Mouse (Mus musculus) 3134 (cell line): ENCODE measurements around the gene Tmem223.

Experiments
- DNase-seq: peaks from one replicate; pipeline ENCODE4 v3.0.0-alpha.2; 2011; ENCODE audit warnings: low spot score; ENCODE audit not compliant: insufficient read length; ENCODE audit errors: extremely low read depth

Tmem223 gene

GRCm38 (mm10) chr19:8770567-8771270, at the start of gene Tmem223:
Gene Tmem223 (plus strand): TSS chr19:8770996.
- peak; percentile 46 for DNase-seq

DNA sequence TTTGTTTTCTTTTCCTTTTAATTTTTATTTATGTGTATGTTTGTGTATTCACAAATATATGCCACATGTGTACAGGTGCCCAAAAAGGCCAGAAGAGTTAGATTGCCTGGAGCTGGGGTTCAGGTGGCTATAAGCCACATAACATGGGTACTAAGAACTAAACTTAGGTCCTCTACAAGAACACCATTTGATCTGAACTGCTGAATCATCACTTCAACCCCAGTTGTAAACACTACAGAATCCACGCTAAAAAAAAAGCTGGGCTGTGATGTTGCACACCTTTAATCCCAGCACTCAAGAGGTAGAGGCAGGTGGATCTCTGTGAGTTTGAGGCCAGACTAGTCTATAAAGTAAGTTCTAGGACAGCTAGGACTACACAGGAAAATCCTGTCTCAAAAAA, 49.4 kb upstream of the Tmem223 start:
- DNase-seq: no peak

- no peak for DNase-seq
Observed at GRCm38 (mm10) chr19:8722021-8722420, 48.8 kb upstream of the Tmem223 start.

DNA sequence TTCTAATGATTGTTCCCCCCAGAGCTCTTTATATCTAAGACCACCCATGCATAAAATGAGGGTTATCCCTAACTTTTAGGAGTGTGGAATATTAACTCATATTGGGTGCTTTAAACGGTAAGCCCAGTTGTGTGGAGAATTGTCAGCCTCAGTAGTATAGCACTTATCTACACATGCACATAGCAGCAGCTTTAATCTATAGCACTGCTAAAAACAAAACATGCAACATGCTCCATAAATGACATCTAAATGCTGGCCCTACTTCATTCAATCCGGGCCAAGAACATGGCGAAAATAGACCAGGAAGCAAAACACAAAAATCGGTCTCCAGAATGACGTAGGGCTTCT, 48.3 kb upstream of the Tmem223 start:
- no peak for DNase-seq

DNA sequence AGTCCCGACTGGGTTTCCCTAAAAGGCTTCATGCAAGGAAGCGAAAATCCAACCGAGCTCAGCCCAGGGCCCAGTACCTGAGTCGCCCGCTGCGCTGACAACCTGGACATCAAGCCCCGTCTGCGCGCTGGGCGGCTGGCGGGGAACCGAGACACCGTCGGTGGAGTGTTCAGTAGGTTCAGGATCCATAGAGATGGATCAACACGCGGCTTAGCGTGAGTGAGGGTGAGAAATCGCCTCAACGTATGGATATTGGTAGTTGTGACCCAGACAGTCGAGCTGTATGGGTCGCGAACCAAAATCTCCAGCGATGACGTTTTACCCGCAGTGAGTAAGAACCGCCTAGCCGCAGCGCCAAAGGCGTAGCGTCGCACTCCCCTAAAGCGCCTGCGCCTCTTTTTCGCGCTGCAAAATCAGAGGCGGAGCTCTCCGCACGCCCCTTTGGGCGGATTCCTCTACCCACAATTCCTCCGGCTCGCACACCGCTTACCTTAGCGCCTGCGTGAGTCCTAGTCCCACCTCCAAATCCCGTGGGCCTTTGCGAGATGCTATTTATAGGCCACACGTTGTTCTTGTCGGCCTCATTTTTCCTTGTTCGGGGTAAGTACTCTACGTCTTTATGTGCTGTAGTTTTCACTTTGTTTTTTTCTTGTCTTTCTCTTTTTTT, 47.8 kb upstream of the Tmem223 start, which contains the start of gene Slc3a2:
Slc3a2 (minus strand) TSS at position 463 of the 667 bp plus-strand sequence.
- peak; percentile 94 for DNase-seq

GRCm38 (mm10) chr19:8723574-8724346, 47.0 kb upstream of the Tmem223 start:
- no peak for DNase-seq

GRCm38 (mm10) chr19:8724392-8724791, 46.4 kb upstream of the Tmem223 start:
- no peak for DNase-seq

DNA sequence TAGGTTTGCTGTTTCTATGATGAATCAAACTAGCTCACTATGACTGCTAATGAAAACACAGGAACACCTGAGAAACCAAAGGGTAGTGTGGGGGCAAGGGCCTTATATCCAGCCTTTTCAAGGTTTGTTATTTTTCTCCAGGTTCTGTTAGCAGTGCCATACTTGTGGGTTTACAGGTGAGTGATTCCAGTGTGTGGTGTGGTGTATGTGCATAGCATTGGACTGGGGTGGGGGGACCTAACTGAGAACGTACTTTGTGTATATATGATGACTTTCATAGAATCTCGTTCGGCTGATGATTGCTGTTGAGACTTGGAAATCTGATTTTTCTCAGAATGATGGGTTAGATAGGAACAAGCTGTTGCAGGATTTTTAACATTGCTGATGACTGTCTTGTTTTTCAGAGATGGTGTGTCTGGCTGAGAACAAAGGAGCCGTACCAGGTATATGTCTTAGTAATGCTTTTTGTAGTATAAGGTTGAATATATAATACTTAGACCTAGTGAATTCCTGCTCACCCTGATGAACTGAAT, 45.6 kb upstream of the Tmem223 start:
- DNase-seq: no peak

GRCm38 (mm10) chr19:8726609-8727390, 44.0 kb upstream of the Tmem223 start:
- no peak for DNase-seq

DNA sequence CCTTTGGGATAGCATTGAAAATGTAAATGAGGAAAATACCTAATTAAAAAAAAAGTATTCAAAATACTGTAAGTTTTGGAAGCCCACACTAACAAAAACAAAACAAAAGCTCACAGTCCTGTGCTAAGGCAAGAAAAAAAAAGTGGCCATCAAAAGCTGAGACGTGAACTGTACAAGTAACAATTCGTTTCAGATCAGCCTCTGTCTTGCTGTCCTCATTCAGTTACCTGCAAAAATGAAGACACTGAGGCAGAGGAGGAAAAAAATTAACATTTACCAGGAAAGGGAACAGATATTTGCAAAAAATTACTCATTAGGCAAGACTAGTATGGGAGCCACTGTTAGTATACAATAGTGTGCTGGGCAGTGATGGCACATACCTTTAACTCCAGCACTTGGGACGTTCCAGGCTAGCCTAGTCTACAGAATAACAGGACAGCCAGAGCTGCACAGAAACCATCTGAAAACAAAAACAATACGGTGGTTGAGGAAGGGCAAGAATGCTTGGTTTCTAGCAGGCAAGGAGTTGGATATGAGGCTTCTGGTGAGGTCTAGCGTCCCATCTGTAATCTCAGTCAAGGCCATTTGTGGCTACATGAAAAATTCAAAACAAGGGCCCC, 43.2 kb upstream of the Tmem223 start:
- DNase-seq: no peak

DNA sequence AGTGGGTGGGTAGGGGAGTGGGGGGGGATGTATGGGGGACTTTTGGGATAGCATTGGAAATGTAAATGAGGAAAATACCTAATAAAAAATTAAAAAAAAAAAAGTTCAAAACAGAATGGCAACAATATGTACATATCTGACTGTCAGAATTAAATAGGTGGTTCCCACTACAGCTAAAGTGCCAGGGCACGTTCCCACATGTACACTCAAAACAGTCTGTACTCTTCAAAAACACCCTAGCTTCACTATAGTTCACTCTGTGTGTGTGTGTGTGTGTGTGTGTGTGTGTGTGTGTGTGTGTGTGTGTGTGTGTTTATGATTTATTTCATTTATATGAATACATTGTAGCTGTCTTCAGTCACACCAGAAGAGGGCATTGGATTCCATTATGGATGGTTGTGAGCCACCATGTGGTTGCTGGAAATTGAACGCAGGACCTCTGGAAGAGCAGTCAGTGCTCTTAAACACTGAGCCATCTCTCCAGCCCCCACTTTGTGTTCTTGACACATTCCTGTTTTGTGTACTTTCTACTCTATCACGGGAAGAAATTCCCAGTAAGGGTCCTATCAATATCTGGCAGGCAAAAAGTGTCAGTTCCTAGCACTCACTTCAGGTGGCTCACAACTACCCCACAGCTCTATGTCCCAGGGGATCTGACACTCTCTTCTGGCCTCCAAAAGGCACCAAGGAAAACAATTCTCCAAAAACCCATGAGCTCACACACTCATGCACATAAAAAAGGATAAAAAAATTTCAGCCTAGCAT, 42.3 kb upstream of the Tmem223 start:
- DNase-seq: peak; percentile 56

- no peak for DNase-seq
Observed at GRCm38 (mm10) chr19:8734334-8734733, 36.5 kb upstream of the Tmem223 start.

GRCm38 (mm10) chr19:8735389-8736159, 35.2 kb upstream of the Tmem223 start, which contains the start of gene Wdr74:
Gene Wdr74 (plus strand): TSS chr19:8735827.
- DNase-seq: peak; percentile 82

- DNase-seq: no peak
Observed at GRCm38 (mm10) chr19:8736160-8736467, 34.7 kb upstream of the Tmem223 start.

- DNase-seq: no peak
Observed at GRCm38 (mm10) chr19:8738911-8739310, 31.9 kb upstream of the Tmem223 start.

- no peak for DNase-seq
Observed at GRCm38 (mm10) chr19:8739646-8740045, 31.1 kb upstream of the Tmem223 start.

- no peak for DNase-seq
Observed at GRCm38 (mm10) chr19:8740603-8741002, 30.2 kb upstream of the Tmem223 start, which contains the start of gene 1700092M07Rik. Gene 1700092M07Rik (plus strand): TSS chr19:8740718.

DNA sequence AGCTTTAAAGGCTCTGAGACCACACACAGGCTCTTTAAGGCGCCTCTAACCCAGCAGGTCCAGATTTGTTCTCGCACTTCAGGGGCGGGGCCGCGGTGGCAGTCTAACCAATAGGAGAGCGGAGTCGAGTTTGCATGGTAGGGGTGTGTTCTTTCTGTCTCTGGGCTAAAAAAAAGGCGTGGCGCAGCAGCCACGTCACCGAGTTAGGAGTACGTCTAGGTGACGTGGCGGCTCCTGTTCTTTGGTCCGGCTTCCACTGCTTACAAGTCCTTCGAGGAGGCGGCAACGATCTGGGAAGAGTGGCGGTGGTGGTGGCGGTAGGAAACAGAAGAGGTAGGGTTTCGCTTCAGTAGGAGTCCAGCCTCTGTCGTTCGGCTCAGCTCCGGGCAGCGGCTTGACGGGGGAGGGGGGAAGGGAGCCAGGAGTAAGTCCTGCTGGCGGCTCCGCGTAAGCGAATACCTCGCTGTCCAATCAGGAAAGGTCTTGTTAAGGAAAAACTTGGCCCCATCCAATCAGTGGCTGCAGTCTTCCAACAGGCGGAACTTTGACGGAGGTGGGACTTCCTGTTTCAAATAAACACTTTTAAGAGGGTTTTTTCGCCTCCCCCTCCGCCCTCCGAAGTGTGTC, 29.4 kb upstream of the Tmem223 start, which contains the start of gene Stx5a:
Stx5a (plus strand) TSS at position 171 of the 627 bp plus-strand sequence.
- DNase-seq: peak; percentile 98
